Mouse (Mus musculus) lung, postnatal 0 days (tissue): Measurements from ENCODE around the gene Tnfaip8l1. TPM values are rescaled to one million over a fixed set of nuclear protein-coding genes. Genes with fewer than 3 reads are reported as not detected.

Source experiments
- ATAC-seq: fragments of 200-750 bp; cut with Nextera tagmentation; 2 replicates; pipeline ENCODE4 v1.8.0; 2017; ENCODE audit warnings: moderate library complexity
- DNase-seq: peaks from one replicate; pipeline ENCODE4 v3.0.0-alpha.2; 2016; ENCODE audit warnings: low spot score
- H3K27ac ChIP-seq: fragments of 300-500 bp; sonication (generic); 2 replicates; pipeline ENCODE4 v1.5.1; 2014; ENCODE audit warnings: antibody characterized with exemption, mild to moderate bottlenecking, low read length, mixed read lengths
- H3K27me3 ChIP-seq: fragments of 300-500 bp; sonication (generic); replicated peaks from 2 replicates; pipeline ENCODE4 v1.6.1; 2014; ENCODE audit warnings: low read length, mixed read lengths; ENCODE audit not compliant: insufficient read depth
- H3K36me3 ChIP-seq: fragments of 300-500 bp; sonication (generic); 2 replicates; pipeline ENCODE4 v1.6.1; 2014; ENCODE audit warnings: low read length, mixed read lengths; ENCODE audit not compliant: insufficient read depth
- H3K4me1 ChIP-seq: fragments of 300-500 bp; sonication (generic); 2 replicates; pipeline ENCODE4 v1.6.1; 2014; ENCODE audit warnings: antibody characterized with exemption, low read depth, low read length, mixed read lengths; ENCODE audit not compliant: insufficient read depth
- H3K4me2 ChIP-seq: fragments of 300-500 bp; sonication (generic); replicated peaks from 2 replicates; pipeline ENCODE4 v1.6.1; 2014; ENCODE audit warnings: low read depth, mild to moderate bottlenecking, low read length, moderate library complexity, mixed read lengths
- H3K4me3 ChIP-seq: fragments of 300-500 bp; sonication (generic); 2 replicates; pipeline ENCODE4 v1.5.1; 2014; ENCODE audit warnings: low read depth, low read length
- H3K9ac ChIP-seq: fragments of 300-500 bp; sonication (generic); replicated peaks from 2 replicates; pipeline ENCODE4 v1.6.1; 2014; ENCODE audit warnings: low read depth, mild to moderate bottlenecking
- H3K9me3 ChIP-seq: fragments of 300-500 bp; sonication (generic); 2 replicates; pipeline ENCODE4 v1.6.1; 2016; ENCODE audit warnings: low read length, mixed read lengths
- CTCF ChIP-seq: IDR thresholded peaks from 2 replicates; pipeline ENCODE4 v1.5.1; 2016; ENCODE audit warnings: antibody characterized with exemption, mild to moderate bottlenecking
- EP300 ChIP-seq: IDR thresholded peaks from 2 replicates; pipeline ENCODE4 v1.6.1; 2016; ENCODE audit warnings: antibody characterized with exemption, mild to moderate bottlenecking, control low read depth
- WGBS: fragments of 180-500 bp; shearing (Covaris S2); extraction: QIAGEN DNeasy Blood & Tissue Kit; methylation state at CpG from one replicate; pipeline ENCODE4 v1.1.7; 2014; 5-methylcytosine and 5-hydroxymethylcytosine counted together
- polyA plus RNA-seq: library from polyadenylated mRNA; unstranded; fragments of >200 nt; fragmentation: Nextera tagmentation; extraction: Ambion mirVana; gene quantifications from 2 replicates; pipeline ENCODE4 v1.2.1, GENCODE M21; 2015

The Tnfaip8l1 gene
- polyA plus RNA-seq, 1 experiment from 2014 or later: 4.7 TPM

DNA sequence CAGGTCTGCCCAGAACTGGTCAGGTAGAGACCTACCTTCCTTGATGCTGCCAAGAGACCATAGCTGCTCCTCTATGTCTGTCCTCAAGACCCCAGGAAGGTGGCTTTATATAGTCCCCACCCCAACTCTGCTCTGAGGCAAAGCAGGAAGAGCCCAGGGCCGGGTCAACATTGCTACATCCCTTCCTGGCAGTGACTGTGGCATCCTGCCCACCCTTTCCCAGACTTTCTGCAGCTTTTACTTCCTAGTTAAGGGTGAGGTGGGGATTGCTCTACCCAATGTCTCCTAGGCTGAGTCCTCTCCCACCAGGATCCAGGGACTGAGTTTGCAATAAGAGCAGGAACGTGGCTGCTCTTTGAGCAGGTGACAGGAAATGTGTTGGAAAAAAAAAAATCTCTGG, 40.5 kb upstream of the Tnfaip8l1 start, which contains the start of gene Lrg1:
Gene Lrg1 (minus strand): TSS at position 176 of the 400 bp plus-strand sequence.
- peak within 1 kb of the TSS; percentile 47 for H3K4me2 ChIP-seq
- TF ChIP-seq CTCF: no peak
- peak; percentile 30; the same call in 1 of the 2 replicates for TF ChIP-seq EP300
- H3K4me1 ChIP-seq: no peaks in the 10 kb centered on the region; the same call in 1 of the 2 replicates
- 44% methylated on average over 2 of the region's 2 CpGs for WGBS
- DNase-seq (peak; percentile 49), ATAC-seq (no peak)
- no peaks in the 10 kb centered on the region for H3K36me3 ChIP-seq
- H3K4me3 ChIP-seq: 0 out of 2 replicates have a peak within 1 kb of the TSS, but pooled peaks have one; percentile 16
- H3K27ac ChIP-seq: no peak within 1 kb of the TSS
- peaks cover 7% of the 10 kb centered on the region for H3K27me3 ChIP-seq
- no peak within 1 kb of the TSS for H3K9ac ChIP-seq
- peaks cover 6% of the 10 kb centered on the region; the same call in 1 of the 2 replicates for H3K9me3 ChIP-seq

- no peak for ATAC-seq
- H3K27me3 ChIP-seq: peaks cover 7% of the 10 kb centered on the region
- TF ChIP-seq EP300 (no peak), CTCF (no peak)
- no peak overlapping the region for H3K9ac ChIP-seq
- no peaks in the 10 kb centered on the region for H3K36me3 ChIP-seq
- H3K4me3 ChIP-seq: no peak overlapping the region
- no peak for DNase-seq
- no peak overlapping the region for H3K27ac ChIP-seq
- H3K4me2 ChIP-seq: no peak overlapping the region
- WGBS: 93% methylated on average over 12 of the region's 12 CpGs
- no peaks in the 10 kb centered on the region; the same call in 1 of the 2 replicates for H3K4me1 ChIP-seq
- H3K9me3 ChIP-seq: peaks cover 6% of the 10 kb centered on the region; the same call in 1 of the 2 replicates
These were observed 39.1 kb upstream of the Tnfaip8l1 start for GRCm38 (mm10) chr17:56123161-56123560.

- no peak overlapping the region for H3K9ac ChIP-seq
- H3K9me3 ChIP-seq: peaks cover 6% of the 10 kb centered on the region; the same call in 1 of the 2 replicates
- no peaks in the 10 kb centered on the region; the same call in 1 of the 2 replicates for H3K4me1 ChIP-seq
- no peak overlapping the region for H3K27ac ChIP-seq
- H3K4me3 ChIP-seq: peak overlapping the region; percentile 32
- no peak for ATAC-seq
- WGBS: 46% methylated on average over 57 of the region's 59 CpGs
- DNase-seq: no peak
- TF ChIP-seq CTCF: no peak
- no peak for TF ChIP-seq EP300
- H3K27me3 ChIP-seq: peaks cover 7% of the 10 kb centered on the region; the same call in 1 of the 2 replicates
- H3K4me2 ChIP-seq: peak overlapping the region; percentile 67
- no peaks in the 10 kb centered on the region for H3K36me3 ChIP-seq
These were observed 38.5 kb upstream of the Tnfaip8l1 start for GRCm38 (mm10) chr17:56123681-56124340.

DNA sequence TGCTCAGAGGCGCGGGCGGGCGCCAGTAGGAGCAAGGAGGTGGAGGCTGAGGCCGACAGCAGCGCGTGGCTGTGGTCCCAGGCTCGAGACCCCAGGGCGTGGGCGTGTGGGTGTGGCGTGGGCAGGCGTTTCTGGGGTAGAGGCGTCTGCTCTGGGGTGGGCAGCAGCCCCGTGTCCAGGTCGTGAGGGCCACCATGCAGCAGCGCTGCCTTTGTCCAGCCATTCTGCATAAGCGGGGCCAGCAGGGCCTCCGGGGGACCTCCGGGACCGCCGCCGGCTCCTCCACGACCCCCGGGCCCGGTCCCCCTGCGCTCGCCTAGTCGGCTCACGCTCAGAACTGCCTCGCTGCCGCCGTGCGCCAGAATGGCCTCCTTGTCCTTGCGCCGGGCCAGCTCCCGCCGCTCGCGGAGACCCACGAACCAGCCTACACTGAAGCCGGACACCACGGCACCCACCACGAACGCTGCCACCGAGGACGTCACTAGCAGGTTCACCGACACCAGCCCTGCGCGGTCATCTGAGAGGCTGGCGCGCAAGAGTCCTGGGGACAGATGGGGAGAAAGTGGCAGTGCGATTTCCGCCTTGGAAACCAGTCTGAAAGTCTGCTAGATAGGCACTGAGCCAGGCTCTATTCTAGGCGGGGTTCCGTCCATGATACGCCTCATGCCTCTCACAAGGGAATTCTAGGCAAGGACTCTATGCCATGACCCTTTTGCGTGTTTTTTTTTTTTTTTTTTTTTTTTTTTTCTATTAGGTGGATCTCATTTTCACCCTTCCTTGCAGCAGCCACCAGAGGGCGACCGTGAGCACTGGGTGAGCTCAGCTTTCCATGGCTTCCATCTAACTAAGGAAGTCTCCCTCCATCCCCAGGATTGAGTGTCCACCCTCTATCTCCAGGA, 37.7 kb upstream of the Tnfaip8l1 start:
- no peak overlapping the region for H3K9ac ChIP-seq
- DNase-seq: peak; percentile 44
- no peaks in the 10 kb centered on the region for H3K36me3 ChIP-seq
- H3K27me3 ChIP-seq: peaks cover 7% of the 10 kb centered on the region; the same call in 1 of the 2 replicates
- peak overlapping the region; percentile 67 for H3K4me2 ChIP-seq
- ATAC-seq: no peak
- no peak overlapping the region for H3K27ac ChIP-seq
- H3K4me1 ChIP-seq: no peaks in the 10 kb centered on the region; the same call in 1 of the 2 replicates
- peaks cover 6% of the 10 kb centered on the region; the same call in 1 of the 2 replicates for H3K9me3 ChIP-seq
- TF ChIP-seq CTCF (peak; percentile 75), EP300 (no peak)
- H3K4me3 ChIP-seq: peak overlapping the region; percentile 32
- WGBS: 21% methylated on average over 43 of the region's 59 CpGs

- TF ChIP-seq EP300 (no peak), CTCF (no peak)
- 84% methylated on average over 4 of the region's 4 CpGs for WGBS
- Histone ChIP-seq H3K36me3 (no peaks in the 10 kb centered on the region), H3K4me1 (no peaks in the 10 kb centered on the region), H3K4me3 (no peak overlapping the region), H3K9ac (no peak overlapping the region), H3K4me2 (no peak overlapping the region), H3K9me3 (peaks cover 6% of the 10 kb centered on the region; the same call in 1 of the 2 replicates), H3K27me3 (peaks cover 7% of the 10 kb centered on the region; the same call in 1 of the 2 replicates), H3K27ac (no peak overlapping the region)
- no peak for DNase-seq
- no peak for ATAC-seq
These were observed 37.0 kb upstream of the Tnfaip8l1 start for GRCm38 (mm10) chr17:56125276-56125630.

- no peak for DNase-seq
- peaks cover 6% of the 10 kb centered on the region; the same call in 1 of the 2 replicates for H3K9me3 ChIP-seq
- no peak for ATAC-seq
- H3K4me1 ChIP-seq: no peaks in the 10 kb centered on the region
- H3K27ac ChIP-seq: no peak overlapping the region
- H3K9ac ChIP-seq: no peak overlapping the region
- TF ChIP-seq CTCF (no peak), EP300 (no peak)
- H3K4me3 ChIP-seq: no peak overlapping the region
- 65% methylated on average over 11 of the region's 11 CpGs for WGBS
- peaks cover 7% of the 10 kb centered on the region; the same call in 1 of the 2 replicates for H3K27me3 ChIP-seq
- no peaks in the 10 kb centered on the region for H3K36me3 ChIP-seq
- no peak overlapping the region for H3K4me2 ChIP-seq
These were observed 36.1 kb upstream of the Tnfaip8l1 start for GRCm38 (mm10) chr17:56126175-56126574.
